Mouse (Mus musculus) intestine, postnatal 0 days (tissue): Measurements from ENCODE around the gene Olfr481. TPM values are rescaled to one million over a fixed set of nuclear protein-coding genes. Genes with fewer than 3 reads are reported as not detected.

ENCODE experiments used
- ATAC-seq: fragments of 200-750 bp; cut with Nextera tagmentation; 2 replicates; pipeline ENCODE4 v1.8.0; 2017; ENCODE audit warnings: mild to moderate bottlenecking, moderate TSS enrichment, moderate library complexity
- H3K27ac ChIP-seq: fragments of 300-500 bp; sonication (generic); 2 replicates; pipeline ENCODE4 v1.5.1; 2014; ENCODE audit warnings: mild to moderate bottlenecking, low read depth, low read length, moderate library complexity
- H3K27me3 ChIP-seq: fragments of 300-500 bp; sonication (generic); replicated peaks from 2 replicates; pipeline ENCODE4 v1.6.1; 2014; ENCODE audit warnings: low read length, mixed read lengths; ENCODE audit not compliant: control insufficient read depth, insufficient read depth
- H3K36me3 ChIP-seq: fragments of 300-500 bp; sonication (generic); 2 replicates; pipeline ENCODE4 v1.6.1; 2014; ENCODE audit warnings: mild to moderate bottlenecking, moderate library complexity; ENCODE audit not compliant: control insufficient read depth, insufficient read depth
- H3K4me1 ChIP-seq: fragments of 300-500 bp; sonication (generic); replicated peaks from 2 replicates; pipeline ENCODE4 v1.6.1; 2014; ENCODE audit warnings: antibody characterized with exemption, low read length, mixed read lengths; ENCODE audit not compliant: control insufficient read depth, insufficient read depth
- H3K4me2 ChIP-seq: fragments of 300-500 bp; sonication (generic); replicated peaks from 2 replicates; pipeline ENCODE4 v1.6.1; 2014; ENCODE audit warnings: low read depth, mild to moderate bottlenecking, moderate library complexity
- H3K4me3 ChIP-seq: fragments of 300-500 bp; sonication (generic); 2 replicates; pipeline ENCODE4 v1.5.1; 2014; ENCODE audit warnings: low read depth, low read length
- H3K9ac ChIP-seq: fragments of 300-500 bp; sonication (generic); 2 replicates; pipeline ENCODE4 v1.6.1; 2014; ENCODE audit warnings: mild to moderate bottlenecking, low read depth, low read length
- H3K9me3 ChIP-seq: fragments of 300-500 bp; sonication (generic); 2 replicates; pipeline ENCODE4 v1.6.1; 2016; ENCODE audit warnings: mixed run types; ENCODE audit not compliant: control insufficient read depth
- CTCF ChIP-seq: sonication (generic); IDR thresholded peaks from 2 replicates; pipeline ENCODE4 v1.5.1; 2016; ENCODE audit warnings: low read depth, mild to moderate bottlenecking, control low read depth, antibody characterized with exemption, moderate library complexity
- WGBS: fragments of 180-500 bp; shearing (Covaris S2); extraction: QIAGEN DNeasy Blood & Tissue Kit; methylation state at CpG from one replicate; pipeline ENCODE4 v1.1.7; 2014; 5-methylcytosine and 5-hydroxymethylcytosine counted together
- polyA plus RNA-seq: library from polyadenylated mRNA; unstranded; fragments of >200 nt; fragmentation: Nextera tagmentation; extraction: Ambion mirVana; gene quantifications from 2 replicates; pipeline ENCODE4 v1.2.1, GENCODE M21; 2015

Gene Olfr481
- polyA plus RNA-seq, 1 experiment from 2014 or later = not detected

DNA sequence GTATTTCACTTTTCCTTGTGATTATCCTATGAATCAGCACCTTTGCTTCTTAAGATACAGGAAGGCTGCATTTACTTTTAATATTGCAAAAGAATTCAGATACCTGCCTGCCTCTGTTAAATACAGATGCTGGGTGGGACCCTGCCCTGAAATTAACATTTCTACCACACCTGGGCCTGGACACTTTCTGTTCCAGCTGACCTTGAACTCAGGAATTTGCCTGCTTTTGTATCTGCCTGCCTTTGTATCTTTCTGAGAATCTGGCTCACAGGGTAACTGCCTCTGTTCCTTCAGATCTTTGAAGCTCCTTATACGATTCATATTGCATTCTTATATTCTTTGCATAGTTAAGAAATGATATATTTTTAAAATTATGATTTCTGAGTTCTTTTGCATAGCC lies 41.8 kb downstream of the Olfr481 start:
- no peak overlapping the region for H3K9ac ChIP-seq
- no peak for TF ChIP-seq CTCF
- no peaks in the 10 kb centered on the region for H3K9me3 ChIP-seq
- ATAC-seq = no peak
- H3K27ac ChIP-seq = no peak overlapping the region
- 67% methylated on average over 1 of the region's 1 CpGs for WGBS
- no peaks in the 10 kb centered on the region for H3K4me1 ChIP-seq
- H3K4me3 ChIP-seq = no peak overlapping the region
- H3K4me2 ChIP-seq = no peak overlapping the region
- H3K36me3 ChIP-seq = no peaks in the 10 kb centered on the region
- no peaks in the 10 kb centered on the region for H3K27me3 ChIP-seq

DNA sequence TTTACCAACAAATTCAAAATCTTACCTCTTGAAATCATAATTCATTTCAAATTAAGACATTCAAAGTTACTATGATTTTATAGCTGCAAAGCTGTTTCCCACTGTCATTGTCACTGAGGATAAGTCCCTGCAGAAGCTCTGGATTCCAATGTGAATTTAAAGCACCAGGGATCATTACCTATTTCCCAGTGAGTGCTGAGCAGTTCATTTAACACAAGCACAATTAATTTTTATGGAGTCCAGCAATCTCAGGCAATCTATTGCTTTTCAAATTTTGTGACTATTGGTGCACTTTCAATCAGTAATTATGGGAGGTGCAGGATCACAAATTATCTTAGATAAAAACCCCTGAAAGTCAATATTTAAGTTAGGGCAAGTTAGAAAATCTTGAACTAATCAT lies 47.7 kb downstream of the Olfr481 start, which contains the start of gene Olfr484:
Olfr484 (minus strand) TSS at position 101 of the 400 bp plus-strand sequence.
- no peak within 1 kb of the TSS for H3K9ac ChIP-seq
- ATAC-seq = no peak
- H3K27me3 ChIP-seq = no peaks in the 10 kb centered on the region

More for the DNA sequence above, 47.7 kb downstream of the Olfr481 start, which contains the start of gene Olfr484:
- H3K4me1 ChIP-seq = no peaks in the 10 kb centered on the region
- H3K9me3 ChIP-seq = no peaks in the 10 kb centered on the region
- H3K36me3 ChIP-seq = no peaks in the 10 kb centered on the region
- H3K4me2 ChIP-seq = no peak within 1 kb of the TSS
- no peak within 1 kb of the TSS for H3K4me3 ChIP-seq
- no peak within 1 kb of the TSS for H3K27ac ChIP-seq
- no peak for TF ChIP-seq CTCF

Other genes starting within 250 kb of the Olfr481 start
- not detected in 2 replicates for gene Olfr470, start 232.4 kb upstream of the Olfr481 start, polyA plus RNA-seq
- gene Olfr472, start 182.0 kb upstream of the Olfr481 start, polyA plus RNA-seq = not detected in 2 replicates
- not detected in 2 replicates for gene Olfr473, start 149.4 kb upstream of the Olfr481 start, polyA plus RNA-seq
- not detected in 2 replicates for gene Olfr474, start 125.2 kb upstream of the Olfr481 start, polyA plus RNA-seq
- gene Olfr476, start 115.1 kb upstream of the Olfr481 start, polyA plus RNA-seq = not detected in 2 replicates
- gene Olfr477, start 93.2 kb upstream of the Olfr481 start, polyA plus RNA-seq = not detected in 2 replicates
- not detected in 2 replicates for gene Olfr478, start 45.9 kb upstream of the Olfr481 start, polyA plus RNA-seq
- gene Olfr479, start 29.2 kb upstream of the Olfr481 start, polyA plus RNA-seq = not detected in 2 replicates
- not detected in 2 replicates for gene Olfr480, start 12.5 kb upstream of the Olfr481 start, polyA plus RNA-seq
- 0.08 and 0.10 TPM in 2 replicates for gene Olfr482, start 17.7 kb downstream of the Olfr481 start, polyA plus RNA-seq
- not detected in 2 replicates for gene Olfr483, start 21.0 kb downstream of the Olfr481 start, polyA plus RNA-seq
- not detected in 2 replicates for gene Olfr484, start 47.6 kb downstream of the Olfr481 start, polyA plus RNA-seq
- gene Olfr485, start 80.0 kb downstream of the Olfr481 start, polyA plus RNA-seq = not detected in 2 replicates
- gene Olfr486, start 92.9 kb downstream of the Olfr481 start, polyA plus RNA-seq = not detected in 2 replicates
- not detected in 2 replicates for gene Olfr487, start 134.8 kb downstream of the Olfr481 start, polyA plus RNA-seq
- not detected in 2 replicates for gene Olfr488, start 178.5 kb downstream of the Olfr481 start, polyA plus RNA-seq
- not detected in 2 replicates for gene Olfr490, start 209.1 kb downstream of the Olfr481 start, polyA plus RNA-seq
- gene Olfr491, start 233.6 kb downstream of the Olfr481 start, polyA plus RNA-seq = not detected in 2 replicates
- not detected in 2 replicates for gene Olfr492, start 243.8 kb downstream of the Olfr481 start, polyA plus RNA-seq